Mouse (Mus musculus) ES-Bruce4 (cell line): Measurements from ENCODE around the gene Bin2. TPM values are rescaled to one million over a fixed set of nuclear protein-coding genes. Genes with fewer than 3 reads are reported as not detected.

ENCODE experiments used
- H3K27ac ChIP-seq: 2 replicates; pipeline ENCODE4 v1.5.1; 2012; ENCODE audit warnings: low read length, inconsistent platforms; ENCODE audit not compliant: insufficient read depth
- H3K27me3 ChIP-seq: 2 replicates; pipeline ENCODE4 v1.6.1; 2012; ENCODE audit warnings: mild to moderate bottlenecking, low read length, inconsistent platforms; ENCODE audit not compliant: control insufficient read depth, poor library complexity, insufficient read depth, severe bottlenecking
- H3K36me3 ChIP-seq: 2 replicates; pipeline ENCODE4 v1.6.1; 2012; ENCODE audit warnings: inconsistent platforms, mild to moderate bottlenecking, low read length, moderate library complexity; ENCODE audit not compliant: control insufficient read depth, poor library complexity, insufficient read depth, severe bottlenecking
- H3K4me1 ChIP-seq: one replicate; pipeline ENCODE4 v1.8.1; 2011; ENCODE audit warnings: low read length; ENCODE audit not compliant: control insufficient read depth, insufficient read depth
- H3K4me3 ChIP-seq: 2 replicates; pipeline ENCODE4 v1.5.1; 2011; ENCODE audit warnings: low read depth, mild to moderate bottlenecking, low read length
- H3K9ac ChIP-seq: 2 replicates; pipeline ENCODE4 v1.6.1; 2012; ENCODE audit warnings: low read depth, mild to moderate bottlenecking, inconsistent platforms; ENCODE audit not compliant: poor library complexity, severe bottlenecking
- H3K9me3 ChIP-seq: replicated peaks from 2 replicates; pipeline ENCODE4 v1.6.1; 2012; ENCODE audit warnings: mild to moderate bottlenecking, low read length, inconsistent platforms; ENCODE audit not compliant: control insufficient read depth, poor library complexity, insufficient read depth, severe bottlenecking
- CTCF ChIP-seq: IDR thresholded peaks from one replicate; pipeline ENCODE4 v1.8.1; 2011; ENCODE audit warnings: low read depth, low read length
- EP300 ChIP-seq: IDR thresholded peaks from 2 replicates; pipeline ENCODE4 v1.6.1; 2011; ENCODE audit warnings: low read depth, low read length; ENCODE audit not compliant: insufficient read depth
- POLR2A ChIP-seq: IDR thresholded peaks from one replicate; pipeline ENCODE4 v1.8.1; 2011; ENCODE audit warnings: low read length; ENCODE audit not compliant: insufficient read depth
- polyA plus RNA-seq: library from polyadenylated mRNA; stranded (reverse); fragments of >200 nt; gene quantifications from 2 replicates; pipeline ENCODE4 v1.2.4, GENCODE M21; 2011; ENCODE audit warnings: low read depth; ENCODE audit not compliant: missing spikeins, insufficient read depth, insufficient read length

The Bin2 gene
- polyA plus RNA-seq, 1 experiment: 30.0 TPM

DNA sequence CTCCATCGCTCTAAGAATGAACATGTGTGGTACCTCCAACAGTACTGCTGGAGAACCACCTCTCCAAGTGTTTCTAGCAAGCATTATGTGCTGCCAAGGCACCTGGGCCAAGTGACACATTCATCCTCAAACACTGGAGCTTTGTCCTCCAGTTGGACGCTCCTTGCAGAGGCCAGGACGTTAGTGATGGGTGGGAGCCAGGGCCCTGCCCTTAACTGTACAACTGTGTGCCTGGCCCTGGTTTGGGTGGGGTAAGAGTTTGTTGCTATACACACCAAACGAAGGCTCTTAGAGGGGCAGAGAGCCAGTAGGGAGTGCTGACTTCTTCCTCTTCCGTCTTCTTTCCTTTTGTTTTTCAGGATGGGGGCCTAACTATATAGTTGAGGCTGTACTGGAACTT, 31.1 kb upstream of the Bin2 start:
- Histone ChIP-seq H3K27me3 (no peaks in the 10 kb centered on the region), H3K27ac (no peak overlapping the region), H3K9me3 (no peaks in the 10 kb centered on the region), H3K9ac (no peak overlapping the region), H3K4me3 (no peak overlapping the region), H3K36me3 (0 out of 2 replicates have a peak, but pooled peaks cover 2% of the 10 kb centered on the region), H3K4me1 (no peaks in the 10 kb centered on the region)
- TF ChIP-seq POLR2A (no peak), CTCF (no peak), EP300 (no peak)

DNA sequence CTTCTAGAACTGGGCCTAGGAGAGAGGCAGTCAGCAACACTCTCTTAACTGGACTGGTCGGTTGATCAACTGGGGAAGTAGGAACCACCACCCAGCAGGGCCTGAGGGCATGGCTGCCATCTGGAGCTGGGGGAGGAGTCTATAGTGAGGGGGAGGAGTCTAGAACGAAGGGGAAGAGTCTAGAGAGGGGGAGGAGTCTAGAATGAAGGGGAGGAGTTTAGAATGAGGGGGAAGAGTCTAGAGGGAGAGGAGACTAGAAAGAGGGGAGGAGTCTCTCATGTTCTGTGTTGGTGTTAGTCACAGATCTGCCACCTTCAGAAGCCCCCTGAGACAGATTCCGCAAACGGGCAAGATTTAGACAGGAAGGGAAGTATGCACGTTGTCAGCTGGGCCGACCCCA, 30.0 kb upstream of the Bin2 start:
- TF ChIP-seq POLR2A: no peak
- no peak for TF ChIP-seq EP300
- TF ChIP-seq CTCF: no peak
- H3K27ac ChIP-seq: no peak overlapping the region

DNA sequence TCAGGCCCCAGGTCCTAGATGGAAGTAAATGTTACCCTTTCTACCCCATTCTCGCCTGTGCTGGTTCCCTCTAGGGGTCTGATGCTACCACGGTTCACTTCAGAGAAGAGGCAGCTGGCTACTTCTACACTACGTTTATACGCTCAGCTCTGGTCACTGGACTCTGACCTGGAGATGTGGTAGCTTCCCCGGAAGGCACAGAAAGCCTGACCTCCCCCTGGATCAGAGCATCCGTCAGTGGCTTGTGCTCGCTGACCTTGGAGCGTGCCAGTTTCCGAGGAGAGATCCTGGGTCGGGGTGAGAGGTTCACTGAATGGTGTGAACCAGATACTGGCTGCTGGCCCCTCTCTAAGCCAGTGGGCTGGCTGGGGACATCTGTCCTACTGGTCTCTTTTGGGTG, 28.7 kb upstream of the Bin2 start:
- no peaks in the 10 kb centered on the region for H3K4me1 ChIP-seq
- H3K27ac ChIP-seq: no peak overlapping the region
- H3K27me3 ChIP-seq: no peaks in the 10 kb centered on the region
- H3K9me3 ChIP-seq: no peaks in the 10 kb centered on the region
- TF ChIP-seq POLR2A (no peak), CTCF (no peak), EP300 (no peak)
- H3K36me3 ChIP-seq: peaks cover 4% of the 10 kb centered on the region; the same call in 1 of the 2 replicates
- no peak overlapping the region for H3K4me3 ChIP-seq
- H3K9ac ChIP-seq: no peak overlapping the region

More for the DNA sequence above, 30.0 kb upstream of the Bin2 start:
- Histone ChIP-seq H3K4me3 (0 out of 2 replicates have a peak overlapping the region, but pooled peaks have one; percentile 8), H3K9me3 (no peaks in the 10 kb centered on the region), H3K4me1 (no peaks in the 10 kb centered on the region), H3K27me3 (no peaks in the 10 kb centered on the region), H3K9ac (no peak overlapping the region), H3K36me3 (peaks cover 5% of the 10 kb centered on the region; the same call in 1 of the 2 replicates)

DNA sequence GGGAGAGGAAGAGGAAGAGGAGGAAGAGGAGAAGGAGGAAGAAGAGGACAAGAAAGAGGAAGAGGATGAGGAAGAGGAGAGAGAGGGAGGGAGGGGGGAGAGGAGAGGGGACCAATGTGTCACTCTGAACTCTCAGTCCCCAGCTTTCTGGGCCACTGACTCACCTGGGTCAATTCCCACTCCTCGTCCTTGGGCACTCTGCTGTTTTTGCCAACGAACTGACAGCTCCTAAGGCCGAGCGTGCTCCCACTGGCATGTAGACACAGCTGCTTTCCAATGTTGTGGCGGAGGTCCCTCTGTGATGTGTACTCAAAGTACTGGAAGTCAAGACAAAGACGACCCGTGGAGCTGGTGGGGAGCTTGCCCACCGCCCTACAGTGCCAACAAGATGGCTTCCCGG, 25.1 kb upstream of the Bin2 start:
- no peak overlapping the region for H3K9ac ChIP-seq
- H3K27ac ChIP-seq: no peak overlapping the region
- no peaks in the 10 kb centered on the region for H3K27me3 ChIP-seq
- H3K4me3 ChIP-seq: no peak overlapping the region
- TF ChIP-seq POLR2A (no peak), CTCF (no peak), EP300 (no peak)
- peaks cover 10% of the 10 kb centered on the region for H3K9me3 ChIP-seq
- no peaks in the 10 kb centered on the region for H3K4me1 ChIP-seq
- H3K36me3 ChIP-seq: peaks cover 4% of the 10 kb centered on the region; the same call in 1 of the 2 replicates

DNA sequence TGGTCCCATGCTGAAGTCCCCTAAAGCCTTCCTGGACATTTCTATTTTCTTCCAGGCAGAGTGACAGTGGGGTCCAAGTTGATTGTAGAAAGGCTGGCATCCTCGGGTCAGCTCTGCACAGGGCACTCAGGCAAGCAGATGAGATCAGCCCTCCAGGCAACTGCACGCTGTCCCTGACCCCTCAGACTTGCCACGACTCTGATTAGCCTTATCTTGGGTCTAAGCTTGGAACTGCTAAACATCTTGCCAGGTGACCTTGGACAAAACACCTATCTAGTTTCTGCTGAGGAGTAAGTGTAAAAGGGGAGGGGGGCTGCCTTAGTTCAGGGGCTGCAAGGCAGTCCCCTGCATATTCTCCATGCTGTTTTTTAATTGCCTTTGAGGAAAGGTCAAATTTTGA, 22.6 kb upstream of the Bin2 start:
- Histone ChIP-seq H3K9ac (no peak overlapping the region), H3K4me1 (no peaks in the 10 kb centered on the region), H3K27ac (no peak overlapping the region), H3K9me3 (peaks cover 10% of the 10 kb centered on the region), H3K27me3 (no peaks in the 10 kb centered on the region), H3K4me3 (no peak overlapping the region), H3K36me3 (peaks cover 4% of the 10 kb centered on the region; the same call in 1 of the 2 replicates)
- no peak for TF ChIP-seq EP300
- no peak for TF ChIP-seq CTCF
- TF ChIP-seq POLR2A: no peak

GRCm38 (mm10) chr15:100687430-100687971, 18.1 kb upstream of the Bin2 start, which contains the start of gene Cela1:
Gene Cela1, minus strand, starts transcription at chr15:100687921.
- Histone ChIP-seq H3K4me3 (no peak within 1 kb of the TSS), H3K36me3 (no peaks in the 10 kb centered on the region), H3K27me3 (no peaks in the 10 kb centered on the region), H3K27ac (no peak within 1 kb of the TSS), H3K4me1 (no peaks in the 10 kb centered on the region), H3K9ac (no peak within 1 kb of the TSS), H3K9me3 (peaks cover 10% of the 10 kb centered on the region)
- TF ChIP-seq EP300 (no peak), POLR2A (no peak), CTCF (no peak)
